Mouse (Mus musculus) erythroblast, embryonic 14.5 days (primary cell): ENCODE results near the gene Lipt1.

ENCODE experiments used
- GATA1 ChIP-seq: IDR thresholded peaks from 2 replicates; pipeline ENCODE4 v1.6.1; 2012; ENCODE audit warnings: low read length, inconsistent platforms, mixed read lengths
- TAL1 ChIP-seq: IDR thresholded peaks from 3 replicates; pipeline ENCODE4 v1.6.1; 2012; ENCODE audit warnings: low read length, inconsistent platforms, mixed read lengths

GRCm38 (mm10) chr1:37922536-37922935, 51.0 kb downstream of the Lipt1 start:
- no peak for TF ChIP-seq GATA1
- TF ChIP-seq TAL1, result no peak
